Mouse (Mus musculus) stomach, embryonic 16.5 days (tissue): Measurements from ENCODE around the gene Notch2. TPM values are rescaled to one million over a fixed set of nuclear protein-coding genes. Genes with fewer than 3 reads are reported as not detected.

Source experiments
- ATAC-seq: fragments of 200-750 bp; cut with Nextera tagmentation; 2 replicates; pipeline ENCODE4 v1.8.0; 2017; ENCODE audit warnings: moderate number of reproducible peaks, moderate TSS enrichment; ENCODE audit not compliant: insufficient read depth, low FRiP score
- H3K27ac ChIP-seq: fragments of 300-500 bp; sonication (generic); 2 replicates; pipeline ENCODE4 v1.5.1; 2014; ENCODE audit warnings: low read length
- H3K27me3 ChIP-seq: fragments of 300-500 bp; sonication (generic); 2 replicates; pipeline ENCODE4 v1.6.1; 2014; ENCODE audit warnings: low read length, control low read depth, mixed read lengths; ENCODE audit not compliant: control insufficient read depth, insufficient read depth
- H3K36me3 ChIP-seq: fragments of 300-500 bp; sonication (generic); 2 replicates; pipeline ENCODE4 v1.6.1; 2014; ENCODE audit warnings: low read length; ENCODE audit not compliant: control insufficient read depth, insufficient read depth
- H3K4me1 ChIP-seq: fragments of 300-500 bp; sonication (generic); 2 replicates; pipeline ENCODE4 v1.6.1; 2014; ENCODE audit warnings: low read length, control low read depth, mixed read lengths; ENCODE audit not compliant: control insufficient read depth, insufficient read depth
- H3K4me2 ChIP-seq: fragments of 300-500 bp; sonication (generic); 2 replicates; pipeline ENCODE4 v1.6.1; 2014; ENCODE audit warnings: low read depth, low read length, mixed read lengths
- H3K4me3 ChIP-seq: fragments of 300-500 bp; sonication (generic); replicated peaks from 2 replicates; pipeline ENCODE4 v1.5.1; 2014; ENCODE audit warnings: mild to moderate bottlenecking, low read length
- H3K9ac ChIP-seq: fragments of 300-500 bp; sonication (generic); 2 replicates; pipeline ENCODE4 v1.6.1; 2014; ENCODE audit warnings: low read length
- H3K9me3 ChIP-seq: fragments of 300-500 bp; sonication (generic); replicated peaks from 2 replicates; pipeline ENCODE4 v1.6.1; 2016; ENCODE audit warnings: low read length, control low read depth; ENCODE audit not compliant: control insufficient read depth
- whole genome bisulfite sequencing: fragments of 180-500 bp; shearing (Covaris S2); extraction: QIAGEN DNeasy Blood & Tissue Kit; methylation state at CpG from one replicate; pipeline ENCODE4 v1.1.7; 2014; 5-methylcytosine and 5-hydroxymethylcytosine counted together
- polyA plus RNA-seq: library from polyadenylated mRNA; unstranded; fragments of >200 nt; fragmentation: Nextera tagmentation; extraction: Ambion mirVana; gene quantifications from 2 replicates; pipeline ENCODE4 v1.2.1, GENCODE M21; 2015

Notch2 gene
- polyA plus RNA-seq, 1 experiment from 2014 or later: 23.6 TPM

DNA sequence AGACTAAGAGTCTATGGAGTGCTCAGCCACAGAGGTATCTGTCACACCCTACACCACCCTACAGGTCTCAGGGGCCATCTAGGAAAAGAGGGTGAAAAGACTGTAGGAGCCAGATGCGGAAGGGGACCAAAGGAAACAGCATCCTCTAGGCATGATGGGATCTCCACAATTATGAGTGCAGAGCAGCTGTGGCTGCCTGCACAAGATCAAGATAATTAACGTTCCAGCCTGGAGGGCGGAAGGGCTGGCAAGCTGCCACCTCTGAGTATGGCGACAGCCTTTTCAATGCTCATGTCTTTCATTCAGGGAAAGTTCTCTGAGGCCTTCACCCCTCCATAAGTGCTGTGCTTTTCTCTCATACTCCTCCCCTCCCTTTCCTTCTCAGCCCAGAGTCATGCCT lies 146.0 kb downstream of the Notch2 start:
- H3K9ac ChIP-seq: no peak overlapping the region
- H3K4me1 ChIP-seq: no peaks in the 10 kb centered on the region
- no peak overlapping the region for H3K4me3 ChIP-seq
- ATAC-seq: peak; percentile 17; the same call in 1 of the 2 replicates
- no peaks in the 10 kb centered on the region for H3K9me3 ChIP-seq
- no peak overlapping the region for H3K4me2 ChIP-seq
- H3K36me3 ChIP-seq: no peaks in the 10 kb centered on the region
- 26% methylated on average over 4 of the region's 4 CpGs for WGBS
- no peaks in the 10 kb centered on the region for H3K27me3 ChIP-seq
- H3K27ac ChIP-seq: no peak overlapping the region

DNA sequence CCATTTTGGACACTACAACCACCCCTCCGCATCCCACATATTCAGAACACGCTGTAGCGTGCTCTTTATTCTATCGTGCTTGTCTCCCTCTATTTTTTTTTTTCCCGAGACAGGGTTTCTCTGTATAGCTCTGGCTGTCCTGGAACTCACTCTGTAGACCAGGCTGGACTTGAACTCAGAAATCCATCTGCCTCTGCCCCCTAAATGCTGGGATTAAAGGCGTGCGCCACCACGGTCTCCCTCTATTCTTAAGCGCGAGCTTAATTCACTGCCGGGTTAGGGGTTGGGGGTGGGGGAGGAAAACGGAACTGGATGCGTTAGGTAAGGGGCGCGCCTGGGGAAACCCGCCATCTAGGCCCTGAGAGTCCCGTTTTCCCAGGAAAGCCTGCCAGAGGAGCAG lies 147.0 kb downstream of the Notch2 start, which contains the start of gene Adam30:
Gene Adam30, plus strand, starts transcription at position 301 of the 400 bp plus-strand sequence.
- 78% methylated on average over 17 of the region's 17 CpGs for WGBS
- ATAC-seq: no peak
- H3K4me2 ChIP-seq: no peak within 1 kb of the TSS
- no peaks in the 10 kb centered on the region for H3K9me3 ChIP-seq
- H3K4me3 ChIP-seq: no peak within 1 kb of the TSS
- no peak within 1 kb of the TSS for H3K9ac ChIP-seq
- H3K36me3 ChIP-seq: no peaks in the 10 kb centered on the region
- no peaks in the 10 kb centered on the region for H3K4me1 ChIP-seq
- H3K27ac ChIP-seq: no peak within 1 kb of the TSS
- H3K27me3 ChIP-seq: no peaks in the 10 kb centered on the region

GRCm38 (mm10) chr3:98178340-98178739 lies 165.0 kb downstream of the Notch2 start:
- ATAC-seq: no peak
- WGBS: 79% methylated on average over 4 of the region's 4 CpGs
- H3K4me2 ChIP-seq: no peak overlapping the region
- H3K9me3 ChIP-seq: peaks cover 5% of the 10 kb centered on the region; the same call in 1 of the 2 replicates
- no peaks in the 10 kb centered on the region for H3K27me3 ChIP-seq
- no peaks in the 10 kb centered on the region for H3K4me1 ChIP-seq
- no peak overlapping the region for H3K4me3 ChIP-seq
- H3K9ac ChIP-seq: no peak overlapping the region
- H3K36me3 ChIP-seq: no peaks in the 10 kb centered on the region
- H3K27ac ChIP-seq: no peak overlapping the region

DNA sequence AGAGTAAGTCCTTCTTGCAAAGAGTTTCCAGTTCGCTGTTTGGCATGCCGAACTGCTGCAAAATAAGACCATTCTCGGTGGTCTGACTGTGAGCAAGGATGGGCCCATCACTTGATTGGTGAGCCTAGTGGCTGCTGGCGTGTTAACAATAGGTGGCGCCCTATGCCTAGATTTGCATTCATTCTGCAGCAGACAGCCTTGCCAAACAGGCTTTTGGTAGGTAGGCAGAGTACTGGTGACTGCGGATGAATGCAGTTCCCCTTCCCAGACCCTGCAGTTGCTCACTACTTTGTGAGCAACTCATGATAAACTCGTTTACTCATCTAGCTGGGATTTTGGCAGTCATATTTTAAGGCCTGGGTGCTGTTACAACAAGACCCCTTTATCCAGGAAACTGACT lies 167.5 kb downstream of the Notch2 start:
- H3K27ac ChIP-seq: no peak overlapping the region
- no peak overlapping the region for H3K4me2 ChIP-seq
- no peaks in the 10 kb centered on the region for H3K27me3 ChIP-seq
- no peak for ATAC-seq
- H3K9ac ChIP-seq: no peak overlapping the region
- 25% methylated on average over 7 of the region's 7 CpGs for WGBS
- H3K4me3 ChIP-seq: no peak overlapping the region
- no peaks in the 10 kb centered on the region for H3K4me1 ChIP-seq
- peaks cover 5% of the 10 kb centered on the region; the same call in 1 of the 2 replicates for H3K9me3 ChIP-seq
- H3K36me3 ChIP-seq: no peaks in the 10 kb centered on the region

DNA sequence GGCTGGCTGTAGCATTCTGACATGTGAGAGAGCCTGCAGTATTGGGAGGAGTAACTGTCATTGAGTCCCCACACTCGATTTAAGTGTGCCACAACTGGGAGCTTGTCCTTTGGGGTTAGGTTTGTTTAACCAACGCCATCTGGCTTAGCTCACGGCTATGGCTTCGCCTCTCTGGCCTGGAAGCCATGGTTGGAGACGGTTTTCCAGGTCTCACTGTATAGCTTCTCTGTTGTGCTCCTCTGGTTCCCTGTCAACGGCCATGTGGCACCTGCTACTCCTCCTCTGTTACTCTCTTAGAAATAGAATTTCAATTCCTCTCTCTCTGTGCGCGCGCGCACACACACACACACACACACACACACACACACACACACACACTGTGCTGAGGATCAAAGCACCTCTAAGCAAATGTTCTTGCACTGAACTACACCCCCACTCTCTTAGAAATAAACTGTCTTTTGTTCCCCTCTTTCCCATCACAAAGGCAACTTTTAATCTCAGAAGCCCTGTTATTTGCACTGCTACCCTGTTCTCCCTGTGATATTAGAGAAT lies 171.9 kb downstream of the Notch2 start:
- Histone ChIP-seq H3K9ac (no peak overlapping the region), H3K9me3 (no peaks in the 10 kb centered on the region), H3K4me1 (no peaks in the 10 kb centered on the region), H3K36me3 (no peaks in the 10 kb centered on the region), H3K4me2 (no peak overlapping the region), H3K27me3 (no peaks in the 10 kb centered on the region), H3K27ac (no peak overlapping the region), H3K4me3 (no peak overlapping the region)
- no peak for ATAC-seq
- WGBS: 47% methylated on average over 10 of the region's 10 CpGs

DNA sequence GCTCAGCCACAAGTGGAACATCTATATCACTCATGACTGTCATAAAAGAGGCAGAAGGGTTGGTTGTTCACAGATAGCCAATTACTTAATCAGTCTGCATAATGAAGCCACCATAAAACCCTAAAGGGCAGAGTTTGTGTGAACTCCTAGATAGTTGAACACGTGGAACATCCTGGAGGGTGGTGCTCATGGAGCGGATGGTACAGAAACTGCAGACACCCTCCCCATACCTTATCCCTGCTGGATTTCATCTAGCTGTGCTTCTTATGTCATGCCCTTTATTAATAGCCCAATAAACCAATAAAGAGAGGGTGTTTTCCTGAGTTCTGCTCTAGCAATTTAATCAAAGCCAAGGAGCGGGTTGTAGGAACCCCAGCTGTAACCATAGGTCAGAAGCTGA lies 174.4 kb downstream of the Notch2 start:
- Histone ChIP-seq H3K4me1 (no peaks in the 10 kb centered on the region), H3K4me3 (no peak overlapping the region), H3K4me2 (no peak overlapping the region), H3K27ac (no peak overlapping the region), H3K9me3 (no peaks in the 10 kb centered on the region), H3K9ac (no peak overlapping the region), H3K27me3 (no peaks in the 10 kb centered on the region), H3K36me3 (no peaks in the 10 kb centered on the region)
- WGBS: 79% methylated on average over 3 of the region's 3 CpGs
- ATAC-seq: no peak; the same call in 1 of the 2 replicates

DNA sequence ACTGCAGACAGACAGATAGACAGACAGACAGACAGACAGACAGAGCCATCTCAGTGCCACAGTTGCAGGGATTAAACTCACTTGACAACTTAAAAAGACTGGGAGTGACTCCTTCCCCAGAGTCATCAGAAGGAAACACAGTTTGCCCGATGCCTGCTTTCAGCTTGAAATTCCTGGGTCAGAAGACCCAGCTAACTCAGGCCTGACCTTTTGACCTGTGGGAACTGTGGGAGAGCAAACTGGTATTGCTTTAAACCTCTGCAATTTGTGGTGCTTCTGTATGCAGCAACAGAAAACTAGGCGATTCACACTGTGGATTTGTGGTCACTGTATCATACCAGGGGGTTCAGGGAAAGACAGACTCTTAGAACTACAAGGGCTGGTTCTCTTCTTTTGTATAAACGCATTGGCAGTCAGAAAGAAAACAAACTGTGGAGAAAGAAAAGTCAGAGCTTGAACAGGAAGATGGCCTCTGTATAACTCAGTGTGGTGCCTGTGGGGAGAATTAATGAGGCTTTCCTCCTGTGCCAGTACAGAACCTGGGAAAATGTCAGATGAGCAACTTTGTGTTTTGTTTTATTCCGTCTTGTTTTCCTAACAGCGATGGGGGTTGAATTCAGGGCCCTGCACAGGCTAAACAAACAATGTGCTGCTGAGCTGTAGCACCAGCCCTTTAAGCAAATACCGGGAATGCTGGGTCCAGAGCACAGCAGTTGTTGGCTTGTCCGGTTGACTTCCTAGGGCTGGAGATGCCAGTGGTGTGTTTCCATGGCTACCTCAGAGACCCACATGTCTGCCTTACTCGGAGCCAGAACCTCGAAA lies 184.6 kb downstream of the Notch2 start:
- Histone ChIP-seq H3K4me1 (peaks cover 7% of the 10 kb centered on the region), H3K4me3 (no peak overlapping the region), H3K36me3 (no peaks in the 10 kb centered on the region), H3K4me2 (no peak overlapping the region), H3K27ac (peak overlapping the region; percentile 14), H3K27me3 (no peaks in the 10 kb centered on the region), H3K9ac (no peak overlapping the region), H3K9me3 (no peaks in the 10 kb centered on the region)
- ATAC-seq: peak; percentile 77; the same call in 1 of the 2 replicates
- WGBS: 20% methylated on average over 9 of the region's 9 CpGs

GRCm38 (mm10) chr3:98199747-98200146 lies 186.4 kb downstream of the Notch2 start:
- Histone ChIP-seq H3K27me3 (no peaks in the 10 kb centered on the region), H3K27ac (no peak overlapping the region), H3K4me2 (no peak overlapping the region), H3K9me3 (no peaks in the 10 kb centered on the region), H3K9ac (no peak overlapping the region), H3K4me1 (peaks cover 7% of the 10 kb centered on the region), H3K36me3 (no peaks in the 10 kb centered on the region), H3K4me3 (no peak overlapping the region)
- WGBS: 49% methylated on average over 5 of the region's 5 CpGs
- peak; percentile 44; the same call in 1 of the 2 replicates for ATAC-seq
